Mouse (Mus musculus): ENCODE measurements at regions not wholly inside any gene's neighbourhood (a gene's known extent, or its start where the extent isn't known, plus 50 kb on each side); places are given as distances from the start of the nearest gene placed in this dataset.

DNA sequence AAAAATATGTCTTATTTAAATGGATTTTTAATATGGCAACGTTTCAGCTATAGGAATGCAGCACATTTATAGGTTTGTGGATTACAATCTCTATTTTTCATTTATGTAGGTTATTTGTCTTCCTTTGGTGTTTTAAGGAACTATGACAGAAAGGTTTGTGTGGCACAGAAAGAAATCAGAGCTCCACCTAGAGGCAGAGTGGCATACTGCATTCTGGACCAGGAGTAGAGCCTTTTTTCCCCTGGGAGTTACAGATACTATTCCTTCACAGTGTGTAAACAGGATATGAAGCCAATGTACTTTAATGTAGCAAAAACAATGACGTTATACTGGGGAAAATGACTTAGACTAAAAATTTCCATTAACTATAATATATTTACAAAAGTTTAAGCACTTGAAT is 94.9 kb upstream of the St8sia4 start:
- DNase-seq: peak; percentile 28 to 70

DNA sequence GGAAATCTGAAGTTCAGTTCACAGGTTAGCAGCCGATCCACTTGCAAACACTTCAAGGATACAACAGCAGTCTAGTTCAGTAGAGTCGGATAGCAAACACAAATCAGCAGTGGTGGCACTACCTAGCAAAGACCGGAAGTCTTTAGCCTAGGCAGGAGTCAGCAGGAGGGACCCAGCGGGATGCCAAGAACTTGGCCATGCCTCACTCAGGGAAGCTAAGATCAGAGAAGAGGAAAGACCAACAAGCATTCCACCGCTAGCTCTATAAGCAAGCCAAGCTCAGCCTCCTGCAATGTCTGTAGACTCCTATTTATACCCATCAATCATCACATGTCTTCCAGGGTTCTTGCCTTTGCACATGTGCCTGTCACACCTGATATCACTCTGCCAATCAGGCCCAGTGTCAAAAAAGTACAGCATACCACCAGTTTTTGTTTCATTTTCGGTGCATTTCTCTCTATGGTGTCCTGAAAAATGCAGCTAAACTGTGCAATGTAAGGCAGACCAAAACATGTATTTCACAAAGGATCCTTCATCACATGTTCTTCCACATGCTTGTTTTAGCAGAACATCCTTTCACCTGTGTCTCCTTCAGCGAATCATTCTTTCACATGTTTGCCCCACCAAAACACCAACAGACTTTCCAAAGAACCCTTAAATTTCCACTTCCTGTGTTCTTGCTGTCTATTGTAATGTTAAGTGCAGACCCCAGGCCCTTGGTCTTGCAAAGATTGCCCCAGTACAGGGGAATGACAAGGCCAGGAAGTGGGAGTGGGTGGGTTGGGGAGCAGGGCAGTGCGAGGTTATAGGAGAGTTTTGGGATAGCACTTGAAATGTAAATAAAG is 86.9 kb upstream of the St8sia4 start:
- no peak for DNase-seq

GRCm38 (mm10) chr1:95753517-95753916 is 86.1 kb upstream of the St8sia4 start:
- no peak for DNase-seq

- DNase-seq: no peak
These were observed 81.6 kb upstream of the St8sia4 start for GRCm38 (mm10) chr1:95748940-95749339.

- no peak for DNase-seq
These were observed 79.9 kb upstream of the St8sia4 start for GRCm38 (mm10) chr1:95747287-95747686.

DNA sequence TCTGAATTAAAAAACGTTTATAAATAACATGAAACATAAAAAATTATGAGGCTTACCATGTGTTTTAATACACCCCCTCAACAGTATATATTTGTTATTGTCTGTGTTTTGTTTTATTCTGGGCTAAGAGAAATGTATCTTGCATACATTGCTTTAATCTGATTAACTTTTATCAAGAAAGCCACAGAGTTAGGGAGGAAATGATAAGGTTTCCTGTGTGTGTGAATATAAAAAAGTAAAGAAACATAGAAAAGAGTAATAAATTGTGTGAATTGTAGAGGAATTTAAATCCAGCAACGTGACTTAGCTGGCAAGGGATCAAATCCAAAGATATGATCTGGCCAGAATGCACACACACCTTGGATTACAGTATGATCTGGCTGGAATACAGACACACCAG is 77.1 kb upstream of the St8sia4 start:
- DNase-seq: no peak

GRCm38 (mm10) chr1:95743334-95743733 is 76.0 kb upstream of the St8sia4 start:
- DNase-seq: no peak

DNA sequence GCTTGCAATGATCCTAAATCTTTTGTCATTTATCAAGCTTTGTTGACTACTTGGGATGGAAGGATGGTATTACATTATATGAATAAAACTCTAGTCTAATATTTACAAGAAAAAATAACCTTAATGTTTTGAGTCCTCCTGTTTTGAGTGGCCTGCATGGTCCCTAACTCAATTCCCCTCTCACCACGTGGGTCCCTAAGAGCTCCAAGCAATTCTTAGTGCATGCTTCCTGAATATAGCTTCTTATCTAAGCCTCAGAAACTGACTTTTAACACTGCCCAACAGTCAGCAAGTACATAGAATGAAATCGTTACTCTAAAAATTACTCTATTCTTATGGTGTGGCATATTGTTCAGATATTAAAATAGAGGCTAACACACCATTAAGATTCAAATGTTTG is 52.1 kb upstream of the St8sia4 start:
- no peak for DNase-seq

GRCm38 (mm10) chr1:95718794-95719193 is 51.4 kb upstream of the St8sia4 start:
- DNase-seq: no peak

Measured in spleen, adult 18-20 months (tissue).